Comparison of ENCODE assay signal across 22 mouse cellular contexts in the genomic region with DNA sequence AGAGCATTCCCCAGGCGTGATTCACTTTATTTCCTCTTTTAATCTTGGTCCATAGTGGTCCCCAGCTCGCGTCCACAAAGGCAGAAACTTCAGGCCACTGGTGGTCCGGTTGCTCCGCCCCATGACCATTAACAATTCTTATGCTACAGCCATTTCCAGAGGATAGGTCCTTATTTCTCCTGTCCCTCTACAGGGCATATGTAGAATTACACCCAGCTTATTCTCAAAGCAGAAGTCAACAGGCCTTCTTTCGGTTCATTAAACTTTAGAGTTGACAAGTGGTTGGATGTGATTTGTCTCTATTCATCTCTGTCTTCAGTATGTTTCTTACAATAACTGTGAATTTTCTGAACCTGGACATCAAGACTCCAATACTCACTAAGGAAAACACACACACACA.
DNase-seq lines count a peak whose midpoint lies in the region; ATAC-seq and TF ChIP-seq lines count a peak whose summit lies in the region.
"Had no signal": no experiment of that assay in that cellular context is flagged by ENCODE, and none has a peak within 500 bp of the region (broad histone marks: within the 10 kb centered on the region; RNA-seq: fewer than 3 reads in every experiment).

No protein-coding gene starts in this region.

- TF ChIP-seq CTCF in forebrain, postnatal 0 days (IDR thresholded peaks at IDR 0.05; ENCODE audit: low read depth) = 0 out of 2 replicates have a peak, but pooled peaks have one; percentile 28
- TF ChIP-seq CTCF in left cerebral cortex, adult 2 months (IDR thresholded peaks at IDR 0.05) = peak; percentile 34
- TF ChIP-seq CTCF in E14TG2a.4 (conservative IDR thresholded peaks at IDR 0.05; ENCODE audit: low read length) = peak; percentile 81

- WGBS in forebrain, postnatal 0 days = 91% methylated on average over 6 of the region's 6 CpGs
- 93% methylated on average over 6 of the region's 6 CpGs for WGBS in forebrain, embryonic 12.5 days

- no peaks in the 10 kb centered on the region for H3K27me3 ChIP-seq in forebrain, postnatal 0 days (ENCODE audit: insufficient read depth, low read length)
- H3K27me3 ChIP-seq in forebrain, embryonic 12.5 days = no peaks in the 10 kb centered on the region
- no peaks in the 10 kb centered on the region for H3K27me3 ChIP-seq in E14TG2a.4 (ENCODE audit: insufficient read depth, low read length)
- H3K27me3 ChIP-seq: embryonic facial prominence, embryonic 13.5 days; hindbrain, embryonic 15.5 days; liver, embryonic 13.5 days; neural tube, embryonic 15.5 days had no signal

- no peak overlapping the region for H3K4me2 ChIP-seq in forebrain, postnatal 0 days (ENCODE audit: low read depth)
- H3K4me2 ChIP-seq in forebrain, embryonic 12.5 days = no peak overlapping the region
- H3K4me2 ChIP-seq: embryonic facial prominence, embryonic 13.5 days; hindbrain, embryonic 15.5 days; liver, embryonic 13.5 days; neural tube, embryonic 15.5 days had no signal

- H3K4me3 ChIP-seq in forebrain, postnatal 0 days (ENCODE audit: low read depth, low read length) = no peak overlapping the region
- H3K4me3 ChIP-seq in forebrain, embryonic 12.5 days (replicated peaks) = no peak overlapping the region
- H3K4me3 ChIP-seq in left cerebral cortex, adult 2 months = no peak overlapping the region
- no peak overlapping the region for H3K4me3 ChIP-seq in E14TG2a.4 (replicated peaks; ENCODE audit: low read length)
- H3K4me3 ChIP-seq: embryonic facial prominence, embryonic 13.5 days; heart, embryonic 10.5 days; hindbrain, embryonic 15.5 days; limb, embryonic 10.5 days; liver, embryonic 13.5 days; midbrain, embryonic 10.5 days; neural tube, embryonic 15.5 days had no signal

- no peak overlapping the region for H3K9ac ChIP-seq in forebrain, postnatal 0 days
- no peak overlapping the region for H3K9ac ChIP-seq in forebrain, embryonic 12.5 days
- H3K9ac ChIP-seq: embryonic facial prominence, embryonic 13.5 days; hindbrain, embryonic 15.5 days; liver, embryonic 13.5 days; neural tube, embryonic 15.5 days had no signal

- H3K36me3 ChIP-seq in forebrain, postnatal 0 days (ENCODE audit: insufficient read depth) = no peaks in the 10 kb centered on the region
- H3K36me3 ChIP-seq in forebrain, embryonic 12.5 days (replicated peaks) = no peaks in the 10 kb centered on the region
- H3K36me3 ChIP-seq in E14TG2a.4 (ENCODE audit: insufficient read depth, low read length) = no peaks in the 10 kb centered on the region
- H3K36me3 ChIP-seq: embryonic facial prominence, embryonic 13.5 days; heart, embryonic 10.5 days; hindbrain, embryonic 15.5 days; limb, embryonic 10.5 days; liver, embryonic 13.5 days; midbrain, embryonic 10.5 days; neural tube, embryonic 15.5 days had no signal

- no peak for DNase-seq in forebrain, postnatal 0 days
- DNase-seq in left cerebral cortex, adult 2 months (ENCODE audit: extremely low spot score in 1 of 2, low spot score in 2 of 2) = no peak
- no peak for DNase-seq in left cerebral cortex, postnatal 25 days (ENCODE audit: low spot score in 2 of 2)
- DNase-seq in thymus, postnatal 36 days = no peak
- DNase-seq in cerebellum, adult 8-10 months = no peak
- DNase-seq: adrenal gland, postnatal 14 days; B cell, adult 2 months; cerebellum, adult 18-20 months; gastrocnemius, postnatal 14 days; kidney, adult 18-20 months; kidney, postnatal 14 days; liver, embryonic 13.5 days; lung, postnatal 36 days had no signal

- H3K9me3 ChIP-seq in forebrain, postnatal 0 days (ENCODE audit: low read length) = no peaks in the 10 kb centered on the region
- no peaks in the 10 kb centered on the region for H3K9me3 ChIP-seq in forebrain, embryonic 12.5 days
- H3K9me3 ChIP-seq in E14TG2a.4 (ENCODE audit: low read length) = no peaks in the 10 kb centered on the region
- H3K9me3 ChIP-seq: embryonic facial prominence, embryonic 13.5 days; heart, embryonic 10.5 days; hindbrain, embryonic 15.5 days; limb, embryonic 10.5 days; liver, embryonic 13.5 days; midbrain, embryonic 10.5 days; neural tube, embryonic 15.5 days had no signal

- ATAC-seq in forebrain, postnatal 0 days = no peak
- ATAC-seq in forebrain, embryonic 12.5 days (ENCODE audit: low FRiP score) = no peak
- peak; percentile 40; the same call in 1 of the 2 replicates for ATAC-seq in granulocyte monocyte progenitor cell, adult 5-6 weeks (replicated peaks; ENCODE audit: poor library complexity, severe bottlenecking)

- no peaks in the 10 kb centered on the region for H3K4me1 ChIP-seq in forebrain, postnatal 0 days (ENCODE audit: insufficient read depth)
- H3K4me1 ChIP-seq in forebrain, embryonic 12.5 days = no peaks in the 10 kb centered on the region
- no peaks in the 10 kb centered on the region for H3K4me1 ChIP-seq in E14TG2a.4 (replicated peaks; ENCODE audit: low read depth, low read length)
- H3K4me1 ChIP-seq: embryonic facial prominence, embryonic 13.5 days; heart, embryonic 10.5 days; hindbrain, embryonic 15.5 days; limb, embryonic 10.5 days; liver, embryonic 13.5 days; midbrain, embryonic 10.5 days; neural tube, embryonic 15.5 days had no signal

- intact Hi-C loops in left cerebral cortex, adult 2 months (cut with DNase I) = no loop called here
- intact Hi-C loops in left cerebral cortex, postnatal 25 days (cut with DNase I) = loop anchor here (5.0 kb wide), 1 partner anchor 247 kb away; no protein-coding TSS in a partner anchor

- H3K27ac ChIP-seq in forebrain, postnatal 0 days (ENCODE audit: low read depth, low read length) = no peak overlapping the region
- H3K27ac ChIP-seq in forebrain, embryonic 12.5 days = no peak overlapping the region
- no peak overlapping the region for H3K27ac ChIP-seq in left cerebral cortex, adult 2 months
- H3K27ac ChIP-seq: embryonic facial prominence, embryonic 13.5 days; heart, embryonic 10.5 days; hindbrain, embryonic 15.5 days; limb, embryonic 10.5 days; liver, embryonic 13.5 days; midbrain, embryonic 10.5 days; neural tube, embryonic 15.5 days had no signal

Comparison
In these comparisons a context has a peak if more than half of its experiments do, and no peak if none do; other contexts are left out.
1. CTCF ChIP-seq: peak in every context shown above with its lines; median percentile 81 in E14TG2a.4; 34 in left cerebral cortex, adult 2 months; 28 in forebrain, postnatal 0 days.